Mouse (Mus musculus) megakaryocyte progenitor cell, adult 5-6 weeks (primary cell): ENCODE results near the gene Olfml2a. TPM values are rescaled to one million over a fixed set of nuclear protein-coding genes. Genes with fewer than 3 reads are reported as not detected.
"Not testable (repeated sequence)": the region's sequence is repeated elsewhere in the genome, so short reads cannot be mapped to it uniquely, and the experiment has no call there.

Source experiments
- ATAC-seq: replicated peaks from 2 replicates; pipeline ENCODE4 v1.8.0; 2016; ENCODE audit warnings: mild to moderate bottlenecking, moderate TSS enrichment, inconsistent platforms; ENCODE audit not compliant: poor library complexity
- total RNA-seq, 2 experiments: library from RNA; stranded (forward) in 1 of 2; stranded (reverse) in 1 of 2; fragments of 157-497, 149-512 nt in 1 of 2; fragments of 200-1000 nt in 1 of 2; gene quantifications; 2 replicates each; pipeline versions ENCODE4 v1.2.3 to v1.2.4; 2015 to 2017

Olfml2a gene
- total RNA-seq, 2 experiments from 2014 or later: 0.17 TPM; not detected in 1

DNA sequence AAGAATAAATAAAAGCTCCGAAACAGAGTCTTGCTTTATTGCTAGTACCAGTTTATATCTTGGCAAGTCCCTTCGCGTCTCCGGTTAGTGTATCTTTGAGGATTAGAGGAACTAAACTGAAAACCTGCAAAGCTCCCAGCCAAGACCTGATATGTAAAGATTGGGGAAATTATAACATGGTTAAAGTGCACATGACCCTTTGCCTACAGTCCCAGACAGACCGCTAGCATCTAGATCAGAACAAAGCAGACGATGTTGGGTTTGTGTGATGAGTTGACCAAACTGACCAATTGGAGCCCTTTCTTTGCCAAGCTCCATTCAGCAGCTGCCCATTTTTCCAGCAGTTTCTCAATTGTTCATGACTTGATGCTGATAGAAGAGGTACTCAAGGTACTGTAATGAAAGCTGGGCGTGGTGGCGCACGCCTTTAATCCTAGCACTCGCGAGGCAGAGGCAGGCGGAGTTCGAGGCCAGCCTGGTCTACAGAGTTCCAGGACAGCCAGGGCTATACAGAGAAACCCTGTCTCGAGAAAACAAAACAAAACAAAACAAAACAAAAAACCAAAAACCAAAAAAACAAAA is 74.5 kb downstream of the Olfml2a start:
- no peak for ATAC-seq

DNA sequence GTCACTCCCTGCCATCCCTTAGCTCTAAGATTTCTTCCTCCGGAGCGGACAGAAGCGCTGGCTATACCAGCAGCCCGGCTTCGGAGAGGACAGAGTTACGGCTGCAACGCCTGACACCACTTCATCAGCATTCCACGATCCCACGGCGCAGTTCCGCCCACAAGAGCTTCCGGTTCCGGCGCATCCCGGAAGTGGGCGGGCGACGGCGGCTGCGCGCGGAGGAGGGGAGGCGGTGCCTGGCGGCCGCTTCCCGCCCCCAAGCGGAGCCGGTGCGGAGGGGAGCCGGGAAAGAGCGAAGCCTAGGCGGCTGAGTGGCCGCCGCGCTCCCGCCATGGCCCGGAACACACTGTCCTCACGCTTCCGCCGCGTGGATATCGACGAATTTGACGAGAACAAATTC is 76.1 kb downstream of the Olfml2a start:
- peak; percentile 63 for ATAC-seq

DNA sequence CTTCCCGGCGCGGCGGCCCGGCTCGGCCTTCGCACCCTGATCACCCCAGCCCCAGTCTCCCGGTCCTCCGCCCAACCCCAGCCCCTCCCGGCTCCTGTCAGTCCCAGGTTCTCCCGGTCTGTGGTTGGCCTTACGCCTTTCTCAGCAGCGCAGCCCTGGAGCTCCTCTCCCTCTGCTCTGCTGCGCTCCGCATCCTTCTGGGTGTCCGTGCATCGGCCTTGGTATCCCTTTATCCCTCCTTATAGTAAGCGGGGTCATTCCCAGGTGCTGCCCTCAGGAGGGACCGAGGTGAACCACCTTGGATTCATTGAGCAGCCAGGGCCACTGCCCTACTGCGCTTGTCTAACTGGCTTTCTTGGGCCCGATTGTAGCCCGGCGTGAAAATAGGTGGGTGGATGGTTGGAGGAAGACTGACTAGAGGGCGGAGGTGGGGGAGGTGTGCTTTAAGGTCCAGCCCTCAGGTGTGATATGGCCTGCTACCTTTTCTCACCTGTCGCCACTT is 76.6 kb downstream of the Olfml2a start:
- peak; percentile 0; the same call in 1 of the 2 replicates for ATAC-seq

DNA sequence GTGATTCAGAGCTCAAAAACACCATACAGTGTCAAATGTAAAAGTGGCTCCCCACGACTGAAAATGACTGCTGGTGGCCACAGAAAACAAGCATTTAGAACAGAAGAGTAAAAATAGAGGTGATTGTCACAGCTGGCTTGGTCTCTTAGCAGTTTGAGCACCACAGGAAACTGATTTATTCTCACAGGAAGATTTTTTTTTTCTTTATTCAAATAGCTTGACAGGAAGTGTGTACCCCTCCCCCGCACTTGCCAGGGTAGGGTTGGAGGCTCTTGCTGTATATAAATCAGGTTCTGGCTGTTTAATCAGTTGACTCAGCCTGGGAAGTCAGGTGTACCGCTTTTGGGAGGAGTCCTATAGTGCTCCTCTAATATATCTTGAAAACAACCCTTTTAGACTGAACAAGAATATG is 77.2 kb downstream of the Olfml2a start:
- ATAC-seq: no peak

DNA sequence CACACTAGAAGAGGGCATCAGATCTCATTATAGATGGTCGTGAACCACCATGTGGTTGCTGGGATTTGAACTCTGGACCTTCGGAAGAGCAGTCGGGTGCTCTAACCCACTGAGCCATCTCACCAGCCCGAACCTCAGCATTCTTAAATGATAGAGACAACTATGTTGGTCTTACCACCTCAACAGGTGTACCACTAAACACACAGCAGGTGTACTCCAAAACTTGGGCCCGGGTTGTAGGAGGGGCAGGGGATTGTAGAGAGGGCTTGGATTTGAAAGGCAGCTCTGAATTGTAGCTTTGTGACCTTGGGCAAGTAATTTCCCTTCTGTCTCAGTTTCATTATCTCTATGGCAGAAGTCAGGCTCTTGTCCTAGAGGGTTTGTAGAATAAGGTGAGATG is 78.4 kb downstream of the Olfml2a start:
- ATAC-seq: not testable (repeated sequence)

DNA sequence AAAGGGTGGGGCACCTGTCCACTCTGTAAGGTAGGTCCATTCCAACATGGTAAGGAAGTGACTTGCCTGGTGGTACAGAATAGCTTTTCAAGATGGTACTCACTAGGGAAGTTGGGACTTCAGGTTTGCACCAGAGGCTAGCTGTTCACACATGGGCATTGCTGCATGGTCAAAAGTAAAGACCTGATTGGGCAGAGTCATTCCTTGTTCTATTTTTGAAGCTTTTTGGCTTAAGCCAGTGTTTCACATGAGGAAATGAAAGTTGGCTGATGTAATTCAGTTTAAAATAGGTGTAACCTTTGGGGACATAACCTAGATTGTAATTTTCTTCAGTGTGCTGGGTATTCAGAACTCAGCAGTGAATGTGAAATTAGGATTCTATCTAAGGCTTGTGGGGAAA is 79.5 kb downstream of the Olfml2a start:
- ATAC-seq: peak; percentile 29

DNA sequence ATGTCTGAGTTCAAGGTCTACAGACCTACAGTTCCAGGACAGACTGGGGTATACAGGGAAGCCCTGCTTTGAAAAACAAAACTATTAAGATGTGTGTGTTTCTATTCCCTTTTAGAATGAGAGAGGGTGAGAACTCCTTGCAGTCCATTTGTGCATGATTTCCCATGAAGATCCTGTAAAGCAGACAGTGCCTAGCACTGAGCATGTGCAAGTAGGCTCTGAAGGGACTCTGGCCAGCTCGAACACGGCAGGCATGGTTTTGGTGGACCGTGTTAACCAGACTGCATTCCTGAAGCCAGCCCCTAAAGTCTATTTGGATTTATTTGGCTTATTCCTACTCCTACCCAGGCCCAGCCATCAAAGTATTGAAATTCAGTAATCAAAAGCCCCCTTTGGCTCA is 80.2 kb downstream of the Olfml2a start:
- ATAC-seq: no peak

DNA sequence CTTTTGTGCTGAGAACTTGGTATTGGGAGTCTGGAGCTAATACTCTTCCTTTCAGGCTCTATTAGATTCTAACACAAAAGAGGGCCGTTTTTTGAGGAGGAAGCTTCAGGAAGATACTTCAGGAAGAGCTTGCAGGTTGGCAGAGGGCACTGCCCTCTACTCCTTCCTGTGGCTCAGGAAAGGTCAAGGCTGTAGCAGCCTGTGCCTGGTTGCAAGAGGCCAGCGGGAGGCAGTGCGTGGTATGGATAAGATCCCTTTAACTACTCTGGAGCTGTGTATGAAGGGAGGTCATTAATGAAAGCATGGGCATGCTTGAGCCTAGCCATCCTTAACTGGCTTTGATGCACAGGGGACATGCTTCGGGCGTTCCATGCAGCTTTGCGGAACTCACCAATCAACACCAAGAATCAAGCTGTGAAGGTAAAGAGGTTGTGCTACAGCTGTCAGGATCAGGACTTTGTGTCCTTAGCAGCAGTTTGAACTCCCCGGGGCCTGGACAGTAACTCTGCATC is 81.0 kb downstream of the Olfml2a start:
- no peak for ATAC-seq

Other genes starting within 250 kb of the Olfml2a start
- not detected in 2 replicates for gene Nr5a1, start 217.4 kb upstream of the Olfml2a start, total RNA-seq (2015)
- not detected in 2 replicates for gene Nr5a1, start 217.4 kb upstream of the Olfml2a start, total RNA-seq (2017)
- gene Nr6a1, start 4.3 kb upstream of the Olfml2a start, total RNA-seq (2015): 0.85 and 1.3 TPM in 2 replicates
- gene Nr6a1, start 4.3 kb upstream of the Olfml2a start, total RNA-seq (2017): 1.4 and 2.7 TPM in 2 replicates
- gene Wdr38, start 65.5 kb downstream of the Olfml2a start, total RNA-seq (2015): 0.22 TPM in 2 replicates
- 0.25 and 0.88 TPM in 2 replicates for gene Wdr38, start 65.5 kb downstream of the Olfml2a start, total RNA-seq (2017)
- 73.3 and 82.6 TPM in 2 replicates for gene Arpc5l, start 73.4 kb downstream of the Olfml2a start, total RNA-seq (2015)
- 47.8 and 49.6 TPM in 2 replicates for gene Arpc5l, start 73.4 kb downstream of the Olfml2a start, total RNA-seq (2017)
- gene Rpl35, start 73.6 kb downstream of the Olfml2a start, total RNA-seq (2015): 632 and 667 TPM in 2 replicates
- 1,515 and 1,624 TPM in 2 replicates for gene Rpl35, start 73.6 kb downstream of the Olfml2a start, total RNA-seq (2017)
- 12.7 and 14.1 TPM in 2 replicates for gene Golga1, start 133.6 kb downstream of the Olfml2a start, total RNA-seq (2015)
- 16.5 and 19.2 TPM in 2 replicates for gene Golga1, start 133.6 kb downstream of the Olfml2a start, total RNA-seq (2017)